Mouse (Mus musculus): ENCODE data around the gene Pip4k2a.

Gene Pip4k2a

DNA sequence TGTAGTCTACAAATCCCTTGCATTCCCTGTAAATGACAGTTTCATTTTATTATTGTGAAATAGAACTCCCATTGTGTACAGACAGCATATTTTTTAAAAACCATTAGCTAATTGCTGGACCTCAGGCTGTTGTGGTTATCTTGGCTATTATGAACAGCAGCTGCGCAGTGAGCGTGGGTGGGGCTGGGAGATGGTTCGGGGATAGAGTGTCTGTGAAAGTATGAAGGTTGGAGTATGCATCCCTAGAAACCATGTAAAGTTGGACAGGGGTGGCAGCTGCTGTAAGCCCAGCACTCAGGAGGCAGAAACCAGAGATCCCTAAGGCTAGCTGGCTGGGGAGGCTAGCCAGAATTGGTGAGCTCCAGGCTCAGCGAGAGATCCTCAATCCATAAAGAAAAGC lies 158.4 kb downstream of the Pip4k2a start:
- no peak for DNase-seq (ENCODE audit: low spot score)

DNA sequence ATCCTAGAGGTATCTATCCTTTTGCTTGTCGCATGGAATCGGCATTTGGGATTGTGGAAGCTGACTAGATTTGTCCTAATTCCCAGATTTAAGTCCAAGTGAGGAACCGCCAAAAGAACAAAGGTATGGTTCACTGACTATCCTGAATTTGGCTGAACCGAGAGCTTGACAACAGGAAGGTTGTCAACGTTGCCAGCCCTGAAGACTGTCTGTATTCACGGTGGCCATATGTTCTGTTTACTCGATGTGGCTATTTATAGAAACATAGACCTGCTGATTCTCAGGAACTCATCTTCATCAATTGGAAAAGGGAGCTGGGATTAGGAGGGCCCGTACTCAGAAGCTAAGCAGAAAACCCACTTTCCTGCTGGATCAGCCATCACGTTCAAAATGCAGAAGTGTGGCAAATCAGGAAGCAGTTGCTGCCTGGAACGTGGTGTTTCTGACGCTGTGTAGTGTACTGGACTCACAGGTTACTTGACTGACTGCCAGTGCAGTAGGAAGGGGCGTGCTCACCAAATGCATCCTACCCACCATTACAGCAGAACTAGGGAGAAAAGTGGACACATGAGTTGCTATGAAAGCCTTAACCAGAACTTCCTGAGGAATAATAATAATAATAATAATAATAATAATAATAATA lies 162.5 kb downstream of the Pip4k2a start:
- DNase-seq (ENCODE audit: low spot score) = no peak

DNA sequence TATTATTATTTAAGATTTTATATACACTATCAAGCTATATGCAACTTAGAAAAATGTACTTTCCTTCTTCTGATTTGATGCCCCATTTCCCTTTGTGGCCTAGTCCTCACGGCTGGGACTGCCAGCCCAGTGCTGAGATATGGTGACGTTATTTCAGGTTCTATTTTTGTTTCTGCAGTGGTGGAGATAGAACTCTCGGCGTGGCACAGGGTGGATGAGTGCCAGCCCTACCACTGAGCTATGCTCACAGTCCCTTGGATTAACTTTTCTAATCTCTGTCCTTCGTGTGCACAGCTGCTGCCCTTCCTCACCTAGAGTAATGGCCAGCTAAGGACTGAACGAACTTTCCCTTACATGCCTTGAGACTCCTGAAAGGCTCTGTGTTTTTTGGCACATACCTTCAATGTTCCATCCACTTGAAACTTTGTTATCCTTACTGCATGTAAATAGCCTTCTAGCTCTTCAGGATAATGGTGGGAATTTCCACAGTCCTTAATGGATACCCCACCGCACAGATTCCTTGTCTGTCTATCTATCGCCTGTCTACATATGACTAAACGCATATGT lies 164.8 kb downstream of the Pip4k2a start:
- no peak for DNase-seq (ENCODE audit: low spot score)

DNA sequence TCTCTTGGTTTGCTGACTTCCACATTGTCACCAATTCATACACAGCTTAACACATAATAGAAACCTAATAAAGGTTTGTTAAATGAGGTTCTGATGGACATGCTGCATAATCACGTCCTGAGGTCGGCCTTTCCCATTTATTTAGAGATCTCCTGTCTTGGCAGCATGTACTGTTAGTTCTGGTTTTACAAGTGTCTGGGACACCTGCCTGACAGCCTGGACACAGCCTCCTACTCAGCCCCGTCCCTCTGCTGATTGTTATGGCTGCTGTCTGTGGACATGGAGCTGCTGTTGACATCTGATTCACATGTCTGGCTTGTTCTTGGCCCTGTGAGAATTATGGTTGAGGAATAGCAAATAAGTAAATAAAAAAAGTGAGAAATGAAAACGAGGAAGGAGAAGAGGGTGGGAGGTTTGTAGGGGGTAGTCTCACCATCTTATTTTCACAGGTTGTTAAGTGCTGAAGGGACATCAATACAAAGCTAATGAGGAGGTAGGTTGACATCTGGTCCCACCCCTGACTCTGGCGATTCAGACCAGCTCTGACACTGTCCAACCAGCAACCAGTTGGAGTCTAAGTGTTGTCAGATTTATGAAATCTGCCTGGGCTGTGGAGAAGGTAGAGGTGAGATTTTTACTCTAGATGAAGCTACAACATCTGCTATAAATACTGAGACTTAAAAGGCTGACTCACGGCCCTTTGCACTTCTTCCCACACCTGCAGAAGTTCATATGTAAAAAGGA lies 166.7 kb downstream of the Pip4k2a start:
- no peak for DNase-seq (ENCODE audit: low spot score)

DNA sequence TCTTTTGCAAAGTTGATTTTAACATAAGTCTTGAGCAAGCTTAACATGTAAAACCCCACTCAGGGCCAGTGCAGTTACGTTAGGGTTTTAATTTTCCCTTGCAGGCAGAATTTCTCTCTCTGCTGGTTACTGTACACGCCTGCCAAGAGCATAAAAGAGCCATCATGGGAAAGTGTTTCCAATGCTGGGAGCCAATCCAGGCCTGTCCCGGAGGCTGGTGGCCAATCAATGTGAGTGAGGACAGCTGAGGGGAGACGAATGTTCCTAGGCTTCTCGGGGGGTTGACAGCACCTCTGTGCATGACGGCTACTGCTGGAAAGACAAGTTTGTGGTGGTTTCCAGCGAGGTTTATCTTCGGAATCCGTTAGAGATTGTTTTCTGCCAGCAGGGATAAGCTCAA lies 175.2 kb downstream of the Pip4k2a start:
- DNase-seq (ENCODE audit: low spot score) = peak; percentile 6

DNA sequence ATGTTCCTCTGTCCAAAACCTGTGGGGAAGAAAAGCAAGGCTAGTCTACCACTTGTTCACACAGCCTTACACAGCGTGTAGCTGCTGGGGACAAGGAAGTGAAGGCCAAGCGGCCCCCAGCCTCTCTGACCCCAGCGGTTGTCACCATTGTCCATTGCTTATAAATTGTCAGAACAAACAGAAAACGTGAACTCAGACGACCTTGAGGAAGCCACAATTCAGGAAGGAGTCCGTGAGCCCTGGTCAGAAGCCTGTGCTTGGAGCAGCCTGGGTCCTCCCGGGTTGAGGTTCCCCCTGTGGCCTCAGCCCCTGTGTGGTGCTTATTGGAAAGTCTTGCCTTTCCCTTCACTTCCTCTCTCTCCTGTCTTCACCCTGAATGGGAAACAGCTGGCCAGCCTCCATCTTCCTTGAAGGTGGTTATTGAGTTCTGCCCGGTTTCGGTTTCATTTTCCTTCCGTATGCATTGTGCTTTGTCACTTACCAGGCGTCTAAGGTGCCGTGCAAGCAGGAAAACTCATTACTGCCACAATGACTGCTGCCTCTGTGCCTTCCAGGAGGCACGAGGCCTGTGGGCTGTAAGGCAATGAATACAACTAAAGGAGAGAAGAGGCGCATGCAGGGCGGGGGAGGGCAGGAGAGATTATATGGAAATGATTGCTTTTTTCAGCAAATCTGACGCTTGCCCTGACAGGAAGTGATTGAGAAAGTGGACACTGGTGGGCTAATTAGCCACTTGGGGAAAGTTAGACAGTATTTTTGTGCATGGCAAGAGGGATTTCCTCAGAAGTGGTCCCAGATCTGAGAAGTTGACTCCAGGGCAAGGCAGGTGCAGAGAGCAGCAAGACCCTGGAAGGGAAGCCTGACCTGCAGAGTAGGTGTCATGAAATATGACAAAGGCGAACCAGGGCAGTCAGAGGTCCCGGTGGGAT lies 176.2 kb downstream of the Pip4k2a start:
- peak; percentile 33 for DNase-seq (ENCODE audit: low spot score)

DNA sequence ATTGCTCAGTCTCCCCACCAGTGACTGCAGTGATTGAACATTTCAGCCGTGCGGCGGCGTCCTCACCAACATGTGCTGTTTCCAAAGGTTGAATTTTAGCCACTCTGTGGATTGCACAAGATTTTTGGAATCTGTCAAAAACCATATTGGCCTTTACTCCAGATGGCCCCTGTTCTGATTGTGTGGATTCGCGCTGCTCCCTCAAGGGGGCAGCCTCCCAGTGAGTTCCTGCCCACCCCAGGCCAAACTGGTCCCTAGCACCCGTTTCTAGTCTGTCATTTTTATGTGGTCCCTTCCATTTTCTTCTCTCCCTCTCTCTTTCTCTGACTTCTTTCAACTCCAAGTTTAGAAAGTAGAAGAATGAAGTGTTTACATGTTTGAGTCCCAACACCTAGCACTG lies 178.4 kb downstream of the Pip4k2a start:
- no peak for DNase-seq (ENCODE audit: low spot score)

DNA sequence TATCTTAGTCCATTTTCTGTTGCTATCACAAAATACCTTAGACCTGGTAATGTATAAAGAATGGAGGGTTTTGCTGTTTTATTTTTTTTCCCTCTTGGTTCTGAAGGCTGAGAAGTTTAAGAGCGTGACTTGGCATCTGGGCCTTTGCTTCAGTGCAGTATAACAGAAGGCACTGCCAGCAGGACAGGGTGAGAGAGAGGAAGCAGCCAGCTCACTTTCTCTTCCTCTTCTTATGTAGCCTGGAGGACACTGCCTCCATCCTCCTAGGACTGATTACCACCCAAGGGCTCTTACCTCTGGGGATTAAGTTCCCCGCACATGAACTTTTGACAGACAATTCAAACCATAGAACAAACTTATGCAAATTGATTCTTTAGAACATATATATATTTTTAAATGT lies 181.9 kb downstream of the Pip4k2a start:
- DNase-seq (ENCODE audit: low spot score) = no peak

DNA sequence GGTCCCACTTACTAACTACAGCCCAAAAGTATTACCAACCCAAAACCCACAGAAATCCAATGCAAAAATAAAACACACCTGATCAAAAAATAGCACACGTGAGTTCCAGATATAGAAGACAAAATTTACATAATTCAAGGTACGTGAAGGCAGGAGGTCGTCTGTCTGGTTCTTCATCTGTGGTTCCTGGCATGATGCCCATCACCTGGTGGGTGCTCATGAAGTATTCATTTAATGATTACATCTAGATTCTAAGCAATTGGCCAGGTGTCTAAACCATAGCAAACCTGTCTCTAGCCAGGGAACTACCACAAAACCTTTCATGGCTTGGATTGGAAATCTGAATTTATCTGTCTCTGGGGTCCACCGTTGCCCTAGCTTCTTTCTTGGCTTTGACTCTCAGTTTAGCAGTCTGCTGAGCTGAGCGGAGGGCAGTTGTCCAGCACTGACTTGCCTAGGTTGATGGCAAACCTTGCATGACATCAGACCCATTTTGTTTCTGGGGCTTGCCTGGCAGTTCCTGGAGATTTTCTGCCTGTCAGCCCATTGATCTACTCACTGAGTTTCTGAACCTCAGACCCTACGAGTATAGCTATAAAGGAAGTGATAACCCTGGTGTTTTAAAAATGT lies 182.5 kb downstream of the Pip4k2a start:
- DNase-seq (ENCODE audit: low spot score) = no peak

DNA sequence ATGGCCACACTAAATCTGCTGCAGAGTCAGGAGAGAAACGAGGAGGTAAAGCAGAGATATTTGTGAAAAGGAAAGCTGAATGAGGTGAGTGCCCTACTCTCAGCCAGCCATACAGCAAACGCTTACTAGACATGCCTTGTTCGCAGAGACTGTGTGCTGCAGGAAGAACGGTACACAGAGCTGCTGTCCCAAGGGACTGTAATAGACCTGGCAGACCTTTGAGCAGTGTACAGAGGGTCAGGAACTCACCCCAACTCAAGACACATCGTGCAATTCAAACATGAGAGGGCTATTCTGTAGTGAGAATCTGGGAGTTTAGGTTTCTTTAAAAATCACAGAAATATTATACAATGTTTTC lies 183.5 kb downstream of the Pip4k2a start:
- DNase-seq (ENCODE audit: low spot score) = no peak

DNA sequence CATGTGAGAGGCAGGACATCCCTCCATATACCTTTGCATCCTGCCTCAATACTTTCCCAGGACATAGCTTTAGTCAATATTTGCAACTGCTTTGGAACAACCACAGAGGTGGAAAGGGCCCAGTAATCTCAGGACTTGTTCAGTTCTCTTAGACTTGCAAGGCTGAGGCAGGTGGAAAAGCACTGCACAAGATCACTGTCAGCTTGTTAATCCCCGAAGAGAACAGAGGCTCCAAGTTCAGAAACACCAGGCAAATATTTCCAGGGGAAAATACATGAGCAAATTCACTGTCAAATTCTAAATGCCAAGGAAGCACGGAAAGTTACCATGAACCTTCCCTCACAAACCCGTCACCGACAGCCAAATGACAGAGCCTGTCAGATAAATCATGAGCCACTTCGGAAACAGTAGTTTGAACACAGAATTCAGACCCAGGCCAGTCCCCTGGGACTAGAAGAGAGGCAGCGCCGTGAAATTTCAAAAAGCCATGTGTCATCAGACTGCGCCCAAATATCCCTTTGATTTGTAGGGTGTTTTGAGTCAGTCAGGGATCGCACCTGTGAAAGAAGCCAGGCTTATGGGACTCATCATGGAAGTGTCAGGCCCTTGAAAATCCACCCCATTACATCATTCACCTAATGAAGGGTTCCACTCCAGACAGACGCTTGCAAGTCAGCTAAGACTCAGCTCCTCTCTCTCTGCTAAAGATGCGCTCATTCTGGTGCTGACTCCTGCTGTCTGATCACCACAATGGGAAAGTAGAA lies 184.1 kb downstream of the Pip4k2a start:
- DNase-seq (ENCODE audit: low spot score) = no peak

DNA sequence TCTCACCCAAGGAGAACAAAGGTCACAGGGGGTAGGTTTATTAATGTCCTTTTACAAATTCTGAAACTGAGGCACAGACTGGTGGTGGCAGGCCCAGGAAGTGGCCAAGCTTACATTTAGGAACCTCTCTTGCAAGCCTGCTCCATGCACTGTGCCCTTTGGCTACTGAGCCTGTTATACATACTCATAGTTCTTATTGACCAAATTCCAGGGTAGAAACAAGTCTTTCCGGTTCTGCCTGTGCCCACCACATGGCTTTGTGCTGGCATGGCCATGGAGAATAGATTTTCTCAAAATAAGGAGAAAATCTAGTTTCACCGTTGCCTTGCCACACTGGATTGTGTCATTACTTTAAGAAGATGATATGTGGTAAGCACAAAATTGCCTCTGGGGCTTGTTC lies 190.0 kb downstream of the Pip4k2a start:
- no peak for DNase-seq (ENCODE audit: low spot score)

DNA sequence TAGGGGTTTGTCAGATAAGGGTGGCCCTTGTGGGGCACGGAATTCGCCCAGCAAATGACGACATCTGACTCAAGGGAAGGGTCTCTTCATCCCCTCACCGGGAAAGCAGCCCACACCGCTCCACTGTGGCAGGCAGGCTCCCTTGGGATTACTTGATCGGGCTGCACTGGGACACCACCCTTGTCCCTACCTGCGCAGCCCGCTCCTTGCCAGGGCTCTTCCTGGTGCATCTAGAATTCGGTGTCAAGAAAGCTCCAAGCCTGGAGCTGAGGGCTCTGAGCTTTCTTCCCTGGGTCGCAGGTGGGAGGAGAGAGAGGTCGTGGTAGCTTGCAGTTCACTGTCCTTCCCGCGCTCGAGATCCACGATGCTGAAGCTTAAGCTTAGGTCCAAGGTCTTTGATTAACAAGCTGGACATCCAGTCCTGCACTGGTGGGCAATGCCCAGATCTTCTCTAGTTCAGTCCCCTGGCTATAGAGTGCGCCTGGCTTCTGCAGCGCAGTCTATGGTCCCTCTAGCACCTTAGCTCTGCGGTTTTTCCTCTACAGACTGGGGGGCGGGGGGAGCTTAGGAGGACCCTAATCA lies 196.6 kb downstream of the Pip4k2a start:
- no peak for DNase-seq (ENCODE audit: low spot score)

DNA sequence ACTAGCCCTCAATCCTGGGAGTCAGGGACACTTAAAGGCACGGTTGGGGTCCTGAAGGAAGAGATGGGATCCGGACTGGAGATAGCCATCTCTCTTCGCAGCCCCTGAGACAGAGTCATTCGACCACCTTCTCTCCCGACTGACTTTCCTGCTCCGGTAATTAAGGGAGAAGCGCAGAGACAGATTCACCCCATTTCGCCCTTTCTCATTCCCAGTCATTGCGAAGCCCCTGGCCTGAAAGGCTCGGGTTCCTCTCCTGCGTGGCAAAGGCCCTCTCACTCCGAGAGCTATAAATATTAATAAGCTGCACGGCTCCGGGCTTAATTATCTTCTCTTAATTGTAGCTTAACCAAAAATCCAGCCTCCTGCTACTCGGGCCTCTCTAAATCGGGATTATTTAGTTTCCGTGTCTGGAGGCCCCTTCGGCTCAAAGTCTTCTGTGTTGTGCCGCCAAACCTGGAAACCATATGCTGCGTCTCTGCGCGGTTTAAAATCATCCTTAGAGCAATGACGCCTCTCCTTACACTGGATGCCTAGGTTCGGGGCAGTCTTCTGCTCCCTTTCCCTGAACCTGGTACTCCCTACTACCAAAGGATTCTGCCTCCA lies 197.2 kb downstream of the Pip4k2a start:
- DNase-seq (ENCODE audit: low spot score) = no peak

DNA sequence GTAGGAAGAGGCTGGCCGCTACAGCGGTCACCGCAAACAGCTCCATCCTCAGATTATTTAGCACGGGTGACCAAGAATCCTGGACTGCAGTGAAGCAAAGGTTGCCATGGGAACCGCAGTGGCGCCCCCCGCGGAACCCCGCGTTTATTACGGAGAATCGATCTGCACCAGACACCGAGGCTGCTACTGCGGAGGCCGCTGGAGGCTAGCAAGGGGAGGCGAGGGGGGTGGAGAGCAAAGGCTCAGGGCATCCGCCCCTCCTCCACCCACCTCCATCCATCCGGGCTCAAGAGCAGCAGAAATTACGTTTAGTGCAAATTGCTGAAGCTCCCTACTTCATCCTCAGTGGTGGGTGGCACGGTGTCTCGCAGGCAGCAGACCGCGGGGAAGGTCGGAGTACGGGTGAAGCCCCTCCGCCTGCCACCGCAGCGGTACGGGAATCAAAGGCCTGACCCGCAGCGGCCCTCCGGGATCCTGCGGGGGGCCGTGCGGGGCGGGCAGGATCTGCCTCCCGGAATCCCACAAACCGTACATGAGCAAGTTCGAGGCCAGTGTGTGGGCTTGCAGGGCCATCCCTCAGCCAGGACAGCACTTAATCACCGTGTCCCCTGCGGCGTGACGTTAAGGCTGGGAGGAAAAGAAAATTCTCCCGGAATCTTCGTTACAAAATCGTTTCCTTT lies 197.8 kb downstream of the Pip4k2a start:
- DNase-seq (ENCODE audit: low spot score) = peak; percentile 47

DNA sequence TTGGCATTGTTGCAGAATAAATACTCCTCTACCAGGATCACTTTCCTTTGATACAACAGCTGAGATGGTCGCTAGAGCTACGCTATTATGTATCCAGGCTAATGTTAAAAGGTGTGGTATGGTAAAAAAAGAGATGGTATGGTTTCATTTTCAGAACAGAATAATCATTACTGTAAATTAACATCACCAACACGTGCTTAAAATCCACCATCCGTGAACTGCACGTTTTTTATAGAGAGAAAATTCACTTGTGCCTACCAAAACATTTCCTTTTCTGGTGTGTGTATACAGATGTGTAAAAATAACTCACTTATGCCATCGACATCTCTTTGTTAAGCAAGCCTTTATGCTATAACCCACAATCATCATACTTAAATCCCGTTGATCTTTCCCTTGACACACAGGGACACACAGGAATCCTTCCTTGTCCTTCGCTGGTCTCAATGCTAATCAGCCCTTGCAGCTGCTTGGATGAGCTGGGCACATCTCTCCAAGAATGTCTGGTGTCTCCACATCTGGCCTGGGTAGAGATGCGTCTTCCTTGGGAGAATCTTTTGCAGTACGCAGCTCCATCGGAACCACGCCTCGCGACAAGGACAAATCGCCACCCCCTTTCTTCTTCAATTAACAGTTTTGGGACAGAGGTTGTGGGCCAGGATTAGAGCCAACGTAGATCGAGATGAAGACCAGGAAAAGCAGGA lies 198.5 kb downstream of the Pip4k2a start:
- no peak for DNase-seq (ENCODE audit: low spot score)

DNA sequence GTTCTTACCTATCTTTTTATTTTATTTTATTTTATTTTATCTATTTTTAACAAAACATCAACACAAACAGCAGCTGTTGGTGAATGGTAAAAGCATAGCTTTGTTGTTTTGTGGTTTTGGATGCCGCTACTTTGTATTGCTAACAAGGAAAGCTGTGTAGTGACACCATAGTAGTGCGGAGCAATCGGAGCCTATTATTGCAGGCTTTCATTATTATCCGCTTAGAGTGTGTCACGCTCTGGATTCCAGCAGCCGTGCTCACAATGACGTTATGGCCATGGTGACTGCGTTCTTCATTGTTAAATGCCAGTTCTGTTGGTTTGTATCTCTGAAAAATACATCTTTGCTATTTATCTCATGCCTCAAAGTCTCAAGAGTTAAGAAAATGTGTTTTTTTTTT lies 200.2 kb downstream of the Pip4k2a start:
- DNase-seq (ENCODE audit: low spot score) = no peak

DNA sequence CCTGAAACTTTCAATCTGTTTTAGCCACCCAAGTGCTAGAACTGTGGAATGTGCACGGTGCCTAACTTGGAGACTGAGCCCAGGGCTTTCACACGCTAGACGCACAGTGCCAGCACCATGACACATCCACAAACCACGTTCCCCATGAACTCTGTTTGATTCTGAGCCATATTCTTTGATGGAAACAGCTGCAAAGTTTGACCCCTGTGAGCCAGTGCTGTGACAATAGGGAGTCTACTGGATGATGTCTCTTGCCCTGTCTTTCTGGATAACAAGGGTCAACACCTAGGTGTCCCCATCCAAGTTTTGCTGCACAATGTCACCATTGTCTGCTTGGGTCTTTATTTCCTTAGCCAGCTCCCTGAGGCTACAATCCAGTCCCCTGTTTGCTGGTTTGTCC lies 203.7 kb downstream of the Pip4k2a start:
- DNase-seq (ENCODE audit: low spot score) = no peak
